Mouse (Mus musculus) testis, postnatal 14 days (tissue): ENCODE data around the gene Adora1.

Experiments
- DNase-seq: peaks from one replicate; pipeline ENCODE4 v3.0.0; 2021; ENCODE audit warnings: low spot score

Gene Adora1

GRCm38 (mm10) chr1:134194298-134195022 lies 40.8 kb downstream of the Adora1 start:
- DNase-seq = no peak

DNA sequence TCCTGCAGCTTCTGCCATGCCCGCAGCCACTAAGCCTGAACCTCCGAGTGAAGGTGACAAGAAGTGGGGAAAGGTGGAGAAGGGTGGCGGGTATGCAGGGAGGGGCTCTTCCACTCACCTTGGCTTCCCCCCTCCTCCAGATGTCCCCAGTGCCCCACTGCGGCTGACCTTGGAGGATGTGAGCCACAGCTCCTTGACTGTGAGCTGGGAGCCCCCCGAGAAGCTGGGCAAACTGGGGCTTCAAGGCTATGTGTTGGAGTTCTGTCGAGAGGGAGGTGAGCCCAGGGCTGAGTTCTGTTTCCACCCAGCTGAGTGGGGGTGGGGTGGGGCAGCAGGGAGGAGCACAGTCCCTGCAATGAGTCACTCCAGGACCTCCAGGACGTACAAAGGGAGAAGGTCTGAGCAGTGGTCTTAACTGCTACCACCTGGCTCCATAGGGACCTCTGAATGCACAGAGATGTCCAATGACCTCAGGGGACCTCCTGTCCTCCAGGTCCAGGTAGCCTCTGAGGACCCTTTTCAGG lies 41.5 kb downstream of the Adora1 start:
- DNase-seq = no peak

DNA sequence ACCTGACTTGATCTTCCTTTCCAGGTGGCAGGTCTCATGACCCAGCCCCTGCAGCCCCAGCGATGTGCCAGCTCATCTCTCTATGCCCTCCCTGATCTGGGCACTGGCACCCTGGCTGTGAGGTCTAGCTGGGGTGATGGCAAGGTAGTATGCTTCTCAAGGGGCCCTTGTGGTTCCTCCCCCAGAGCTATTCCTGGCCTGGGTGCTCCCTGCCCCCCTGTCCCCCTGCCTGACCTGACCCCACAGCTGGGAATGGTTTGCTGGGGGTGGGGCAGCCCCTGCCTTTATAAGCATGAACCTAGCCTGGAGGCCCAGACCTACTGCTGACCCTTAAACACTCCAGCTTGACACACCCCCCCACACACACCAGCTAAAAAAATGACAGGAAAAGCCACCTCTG lies 42.1 kb downstream of the Adora1 start, which contains the start of gene Mybph:
Gene Mybph (plus strand): TSS at position 323 of the 400 bp plus-strand sequence.
- no peak for DNase-seq

- no peak for DNase-seq
Observed at GRCm38 (mm10) chr1:134192024-134192423, 43.2 kb downstream of the Adora1 start.

- no peak for DNase-seq
Observed at GRCm38 (mm10) chr1:134191192-134191591, 44.0 kb downstream of the Adora1 start.

GRCm38 (mm10) chr1:134188989-134189729 lies 46.1 kb downstream of the Adora1 start:
- DNase-seq = no peak

DNA sequence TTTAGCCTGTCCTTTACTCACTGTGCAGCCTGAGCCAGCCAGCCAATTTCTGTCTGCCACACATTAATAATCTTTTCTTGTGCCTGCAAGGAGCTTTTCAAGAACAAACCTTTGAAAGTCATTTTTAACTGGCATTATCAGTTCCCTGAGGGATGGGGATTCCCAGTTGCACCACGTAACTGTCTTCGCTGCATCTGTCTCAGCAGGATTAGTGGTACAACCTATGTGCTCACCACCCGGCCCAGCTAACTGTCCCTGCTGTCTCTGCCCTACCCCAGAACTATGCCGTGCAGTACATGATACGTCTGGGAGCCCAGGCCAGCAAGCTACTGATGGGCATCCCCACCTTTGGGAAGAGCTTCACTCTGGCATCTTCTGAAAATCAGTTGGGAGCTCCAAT lies 47.0 kb downstream of the Adora1 start:
- no peak for DNase-seq

DNA sequence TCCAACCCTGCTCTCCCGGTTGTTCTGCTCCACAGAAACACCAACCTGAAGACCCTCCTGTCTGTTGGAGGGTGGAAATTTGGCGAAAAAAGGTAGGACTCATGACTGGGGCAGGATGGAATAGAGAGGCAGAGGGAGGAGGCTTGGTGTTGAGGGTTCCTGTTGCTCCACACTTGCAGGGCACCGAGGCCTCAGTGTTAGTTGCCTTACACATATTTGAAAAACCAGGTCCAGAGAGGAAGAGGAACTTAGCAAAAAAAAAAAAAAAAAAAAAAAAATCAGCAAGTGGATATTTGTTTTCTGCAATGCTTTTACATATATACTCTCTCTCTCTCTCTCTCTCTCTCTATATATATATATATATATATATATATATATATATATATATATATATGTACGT lies 51.1 kb downstream of the Adora1 start:
- no peak for DNase-seq

DNA sequence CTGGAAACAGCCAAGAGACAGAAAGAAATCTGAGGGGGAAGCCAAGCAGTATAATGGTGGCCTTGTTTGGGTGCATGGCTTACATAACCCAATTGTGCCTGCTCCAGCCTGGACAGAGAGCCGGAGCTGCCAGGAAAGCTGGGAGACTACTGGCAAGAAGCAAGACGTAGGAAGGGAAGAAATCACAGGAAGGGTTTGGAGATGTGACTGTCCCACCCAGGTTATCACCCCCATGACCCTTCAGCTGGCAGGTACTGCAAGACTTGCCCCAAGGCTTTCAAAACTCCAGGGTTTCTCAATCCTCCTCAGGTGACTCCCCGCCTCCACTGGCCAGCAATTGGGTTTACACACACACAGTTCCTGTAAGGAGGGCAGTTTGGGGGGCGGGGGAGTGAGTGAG lies 53.2 kb downstream of the Adora1 start, which contains the start of gene Chil1:
Gene Chil1 (plus strand): TSS at position 152 of the 400 bp plus-strand sequence.
- DNase-seq = no peak

- no peak for DNase-seq
Observed at GRCm38 (mm10) chr1:134177976-134178375, 57.3 kb downstream of the Adora1 start.

DNA sequence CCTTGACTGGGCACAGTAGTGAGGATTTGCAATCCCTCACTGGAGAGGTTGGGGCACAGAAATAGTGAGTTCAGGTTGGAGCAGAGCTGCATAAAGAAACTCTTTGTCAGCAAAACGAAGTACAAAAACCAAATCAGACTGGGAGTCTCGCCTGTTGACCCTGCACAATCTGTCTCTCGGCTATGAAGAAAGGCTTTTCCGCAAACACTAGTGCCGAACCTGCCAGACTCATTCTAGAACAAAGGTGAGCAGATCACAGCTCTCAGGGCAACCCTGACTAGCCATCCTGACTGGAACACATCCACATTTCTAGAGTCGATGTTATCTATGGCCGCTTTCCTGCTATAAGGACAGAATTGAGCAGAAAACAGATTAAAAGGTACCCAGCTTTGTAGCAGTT lies 62.1 kb downstream of the Adora1 start:
- DNase-seq = no peak

GRCm38 (mm10) chr1:134168985-134169697 lies 66.1 kb downstream of the Adora1 start:
- DNase-seq = no peak

DNA sequence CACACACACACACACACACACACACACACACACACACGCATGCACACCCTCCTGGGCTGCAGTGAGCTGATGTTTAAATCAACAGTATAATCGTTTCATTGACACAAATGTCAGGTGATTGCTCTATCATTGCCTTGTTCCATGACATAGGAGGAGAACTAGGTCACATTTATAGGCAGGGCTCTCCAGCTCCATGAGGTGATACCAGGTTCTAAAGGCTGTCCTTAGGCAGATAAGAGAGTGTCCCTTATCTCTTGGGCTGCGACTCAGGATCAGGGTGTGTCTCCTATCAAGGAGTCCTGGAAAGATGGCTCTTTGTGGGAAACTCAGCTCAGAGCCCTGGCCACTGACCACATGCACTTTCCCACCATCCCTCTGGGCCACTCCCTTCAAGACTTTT lies 66.7 kb downstream of the Adora1 start:
- no peak for DNase-seq

DNA sequence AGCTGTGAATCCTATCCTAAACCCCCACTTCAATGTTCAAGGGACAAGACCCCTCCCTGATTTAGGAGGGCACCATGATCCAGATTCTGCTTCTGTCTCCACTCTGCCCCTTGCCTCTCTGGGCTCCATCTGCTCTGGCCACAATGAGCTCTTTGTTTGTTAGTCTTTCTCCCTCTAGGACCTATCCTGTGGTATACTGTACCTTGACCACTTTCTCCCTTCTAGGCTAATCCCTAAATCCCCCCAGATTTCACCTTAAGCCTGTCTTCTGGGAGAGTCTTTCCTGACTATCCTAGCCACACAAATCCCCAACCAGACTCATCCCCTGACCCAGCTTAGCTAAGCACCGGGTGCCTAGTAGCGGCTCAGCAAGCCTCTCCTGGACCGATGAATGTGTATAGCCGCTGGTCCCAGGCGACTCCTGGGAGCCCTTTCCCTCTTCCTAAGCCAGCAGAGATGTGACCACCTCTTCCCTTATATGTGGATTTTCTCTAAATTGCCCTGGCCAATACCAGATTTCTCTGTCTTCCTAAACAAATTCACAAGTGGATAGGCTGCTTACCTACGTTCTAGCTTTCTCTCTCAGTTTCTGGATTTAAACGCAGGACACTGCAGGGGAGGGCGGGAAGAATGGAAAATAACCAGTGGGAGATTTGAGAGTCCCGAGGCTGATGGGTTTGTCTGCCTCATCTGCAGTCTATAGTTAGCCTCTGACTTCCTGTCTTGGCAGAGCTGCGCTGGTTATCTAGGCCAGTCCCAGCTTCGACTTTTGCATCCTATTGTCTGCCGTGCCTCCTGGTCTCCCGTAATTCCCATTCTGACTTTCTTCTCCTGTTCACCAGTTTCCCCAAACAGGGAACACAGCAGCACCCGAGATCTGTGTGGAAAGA lies 67.6 kb downstream of the Adora1 start:
- no peak for DNase-seq

- DNase-seq = no peak
Observed at GRCm38 (mm10) chr1:134166547-134166946, 68.7 kb downstream of the Adora1 start.

GRCm38 (mm10) chr1:134164454-134164853 lies 70.8 kb downstream of the Adora1 start:
- peak; percentile 72 for DNase-seq

DNA sequence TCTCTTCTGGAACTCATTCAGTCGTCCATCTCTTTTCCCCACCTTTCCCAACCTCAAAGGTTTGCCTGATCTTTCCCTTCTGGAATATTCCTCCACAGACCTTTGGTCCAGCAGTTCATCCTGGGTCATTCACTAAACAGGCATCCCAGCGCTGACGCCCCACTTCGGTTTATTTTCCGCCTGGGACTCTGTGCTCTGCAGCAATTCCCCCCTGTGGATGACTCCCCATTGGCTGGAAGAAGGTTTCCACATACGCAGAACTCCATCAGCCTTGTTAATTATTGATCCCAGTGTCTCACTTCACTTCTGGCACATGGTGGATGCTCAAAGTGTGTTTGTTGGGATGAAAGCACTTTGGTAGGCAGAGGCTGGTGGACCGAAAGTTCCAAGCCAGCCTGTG lies 71.8 kb downstream of the Adora1 start:
- no peak for DNase-seq

- DNase-seq = no peak
Observed at GRCm38 (mm10) chr1:134162510-134163225, 72.6 kb downstream of the Adora1 start.

GRCm38 (mm10) chr1:134161399-134161798 lies 73.8 kb downstream of the Adora1 start:
- no peak for DNase-seq

GRCm38 (mm10) chr1:134160404-134160803 lies 74.8 kb downstream of the Adora1 start:
- DNase-seq = no peak

DNA sequence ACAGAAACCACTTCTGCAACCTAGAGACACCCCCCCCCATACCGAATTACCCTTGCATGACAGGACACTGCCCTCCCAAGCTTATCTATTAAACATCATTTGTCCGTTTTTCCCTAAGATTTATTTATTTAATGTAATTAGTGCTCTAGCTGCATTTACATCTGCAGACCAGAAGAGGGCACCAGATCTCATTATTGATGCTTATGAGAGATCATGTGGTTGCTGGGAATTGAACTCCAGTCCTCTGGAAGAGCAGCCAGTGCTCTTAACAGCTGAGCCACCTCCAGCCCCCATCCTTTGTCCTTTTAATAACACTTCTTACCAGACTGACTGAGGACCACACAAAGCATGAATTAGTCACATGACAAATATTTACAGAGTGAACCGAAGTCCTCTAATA lies 80.6 kb downstream of the Adora1 start:
- DNase-seq = no peak
